Mouse (Mus musculus): ENCODE measurements around the gene Fgf10. TPM values are rescaled to one million over a fixed set of nuclear protein-coding genes. Genes with fewer than 3 reads are reported as not detected.

The Fgf10 gene
- total and polyA plus RNA-seq, 2 experiments: not detected

DNA sequence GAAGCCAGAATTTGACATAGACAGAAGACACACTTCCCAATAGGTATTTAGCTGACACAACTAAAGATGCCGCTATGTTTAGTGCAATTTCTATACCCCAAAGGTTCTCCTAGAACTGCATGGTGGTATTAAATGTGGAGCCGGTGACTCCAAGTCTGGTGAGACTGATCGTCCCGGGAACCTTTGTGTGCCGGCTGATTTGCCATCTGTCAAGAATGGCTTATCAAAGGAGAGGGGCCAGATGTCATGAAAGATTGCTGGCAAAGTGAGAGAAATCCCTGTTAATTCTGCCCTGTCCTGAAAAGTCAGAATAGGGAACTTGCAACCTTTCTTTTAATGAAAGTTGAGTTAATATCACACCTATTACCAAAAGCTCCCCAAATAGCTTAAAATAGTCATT lies 12.6 kb upstream of the Fgf10 start:
- Histone ChIP-seq H3K9ac (ENCODE audit: low read depth, low read length) (no peak overlapping the region), H3K27ac (replicated peaks; ENCODE audit: insufficient read depth, low read depth, low read length) (no peak overlapping the region), H3K79me2 (ENCODE audit: control insufficient read depth, insufficient read depth, low read length) (no peaks in the 10 kb centered on the region), H3K27me3 (ENCODE audit: control insufficient read depth, insufficient read depth, low read length) (no peaks in the 10 kb centered on the region), H3K4me3 (ENCODE audit: insufficient read depth, low read depth, low read length) (no peak overlapping the region), H3K4me1 (ENCODE audit: control insufficient read depth, insufficient read depth, low read length) (no peaks in the 10 kb centered on the region), H3K36me3 (ENCODE audit: control insufficient read depth, insufficient read depth, low read length) (no peaks in the 10 kb centered on the region)
- no peak for DNase-seq (ENCODE audit: extremely low read depth, low read depth, low spot score)
- TF ChIP-seq POLR2A (IDR thresholded peaks at IDR 0.05; ENCODE audit: extremely low read depth, insufficient read depth, low read length): no peak
- no peak for TF ChIP-seq CTCF (IDR thresholded peaks at IDR 0.05; ENCODE audit: low read depth, low read length)
- WGBS: 67% methylated on average over 5 of the region's 5 CpGs

DNA sequence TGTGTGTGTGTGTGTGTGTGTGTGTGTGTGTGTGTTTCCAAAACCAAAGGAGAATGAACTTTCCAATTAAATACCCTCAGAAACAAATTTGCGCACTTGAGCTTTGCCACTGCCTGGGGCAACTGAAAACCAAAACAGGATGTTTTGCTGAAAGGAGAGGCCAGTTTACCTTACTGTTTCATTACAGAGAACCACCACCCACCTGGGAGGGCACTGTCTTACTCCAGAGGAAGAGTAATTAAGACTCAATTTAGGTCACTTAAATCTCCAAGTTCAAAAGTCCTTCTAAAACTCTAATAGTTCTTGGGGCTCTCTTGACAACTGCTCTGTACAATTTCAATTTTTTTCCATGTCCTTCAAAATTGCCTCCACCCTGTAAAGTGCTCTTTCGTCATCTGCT lies 11.6 kb upstream of the Fgf10 start:
- no peak overlapping the region for H3K9ac ChIP-seq (ENCODE audit: low read depth, low read length)
- DNase-seq (ENCODE audit: extremely low read depth, low read depth, low spot score): no peak

DNA sequence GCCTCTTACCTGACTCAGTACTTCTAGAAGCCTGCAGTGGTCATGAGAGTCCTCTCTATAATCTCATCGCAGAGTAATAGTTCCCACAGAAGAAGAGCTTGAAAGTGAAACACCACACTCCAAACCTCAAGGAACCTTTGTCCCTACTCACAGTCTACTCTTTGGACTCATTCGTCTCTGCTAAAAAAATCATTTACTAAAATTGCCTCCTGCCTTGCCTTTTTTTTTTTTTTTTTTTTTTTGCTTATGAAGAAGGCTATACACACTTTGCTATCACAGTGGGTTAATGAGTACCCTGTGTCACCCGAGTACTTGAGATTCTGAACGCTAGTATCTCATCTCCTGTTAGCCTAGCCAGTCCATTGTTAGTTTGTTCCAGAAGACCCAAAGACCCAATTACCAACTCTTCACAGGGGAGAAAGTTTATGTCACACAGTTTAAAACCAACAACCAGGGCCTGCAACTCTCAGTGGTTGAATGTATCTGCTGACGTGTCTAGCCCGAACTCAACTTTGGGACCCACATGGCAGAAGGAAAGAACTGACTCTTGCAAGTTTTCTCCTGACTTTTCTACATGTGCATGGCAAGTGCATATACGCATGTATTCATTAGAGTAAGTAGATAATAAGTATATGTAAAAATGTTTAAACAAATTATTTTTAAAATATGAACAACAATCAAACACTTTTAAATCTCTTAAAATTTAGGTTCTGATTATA lies 10.8 kb upstream of the Fgf10 start:
- no peaks in the 10 kb centered on the region for H3K4me1 ChIP-seq (ENCODE audit: control insufficient read depth, insufficient read depth, low read length)
- H3K27ac ChIP-seq (replicated peaks; ENCODE audit: insufficient read depth, low read depth, low read length): no peak overlapping the region
- TF ChIP-seq POLR2A (IDR thresholded peaks at IDR 0.05; ENCODE audit: extremely low read depth, insufficient read depth, low read length) (no peak), CTCF (IDR thresholded peaks at IDR 0.05; ENCODE audit: low read depth, low read length) (no peak)
- DNase-seq (ENCODE audit: extremely low read depth, low read depth, low spot score): no peak
- WGBS: 63% methylated on average over 7 of the region's 7 CpGs
- H3K36me3 ChIP-seq (ENCODE audit: control insufficient read depth, insufficient read depth, low read length): no peaks in the 10 kb centered on the region
- no peaks in the 10 kb centered on the region for H3K27me3 ChIP-seq (ENCODE audit: control insufficient read depth, insufficient read depth, low read length)
- H3K9ac ChIP-seq (ENCODE audit: low read depth, low read length): no peak overlapping the region
- no peaks in the 10 kb centered on the region for H3K79me2 ChIP-seq (ENCODE audit: control insufficient read depth, insufficient read depth, low read length)
- H3K4me3 ChIP-seq (ENCODE audit: insufficient read depth, low read depth, low read length): no peak overlapping the region

More for the DNA sequence above, 11.6 kb upstream of the Fgf10 start:
- WGBS: 84% methylated on average over 2 of the region's 2 CpGs
- Histone ChIP-seq H3K4me3 (ENCODE audit: insufficient read depth, low read depth, low read length) (no peak overlapping the region), H3K79me2 (ENCODE audit: control insufficient read depth, insufficient read depth, low read length) (no peaks in the 10 kb centered on the region), H3K27ac (replicated peaks; ENCODE audit: insufficient read depth, low read depth, low read length) (no peak overlapping the region), H3K4me1 (ENCODE audit: control insufficient read depth, insufficient read depth, low read length) (no peaks in the 10 kb centered on the region), H3K36me3 (ENCODE audit: control insufficient read depth, insufficient read depth, low read length) (no peaks in the 10 kb centered on the region), H3K27me3 (ENCODE audit: control insufficient read depth, insufficient read depth, low read length) (no peaks in the 10 kb centered on the region)
- no peak for TF ChIP-seq CTCF (IDR thresholded peaks at IDR 0.05; ENCODE audit: low read depth, low read length)
- no peak for TF ChIP-seq POLR2A (IDR thresholded peaks at IDR 0.05; ENCODE audit: extremely low read depth, insufficient read depth, low read length)

DNA sequence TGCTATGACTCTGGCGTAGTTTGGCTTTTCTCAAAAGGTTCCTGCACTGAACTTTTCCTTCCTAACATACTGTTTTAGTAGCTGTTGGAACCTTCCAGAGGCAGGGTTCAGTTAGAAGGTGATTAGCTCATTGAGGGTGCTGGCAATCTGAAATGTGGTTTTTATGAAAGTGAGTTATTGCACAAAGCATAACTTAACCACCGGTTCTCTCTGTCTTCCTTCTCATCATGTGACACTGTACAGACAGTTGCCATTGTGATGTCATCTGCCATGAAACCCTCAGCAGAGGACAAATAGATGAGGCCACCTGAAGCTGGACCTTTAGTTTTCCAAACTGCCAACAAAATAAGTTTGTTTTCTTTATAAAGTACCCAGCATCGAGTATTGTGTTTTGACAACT lies 7.9 kb upstream of the Fgf10 start:
- no peak overlapping the region for H3K9ac ChIP-seq (ENCODE audit: low read depth, low read length)
- no peaks in the 10 kb centered on the region for H3K36me3 ChIP-seq (ENCODE audit: control insufficient read depth, insufficient read depth, low read length)
- H3K4me3 ChIP-seq (ENCODE audit: insufficient read depth, low read depth, low read length): no peak overlapping the region
- TF ChIP-seq CTCF (IDR thresholded peaks at IDR 0.05; ENCODE audit: low read depth, low read length) (no peak), POLR2A (IDR thresholded peaks at IDR 0.05; ENCODE audit: extremely low read depth, insufficient read depth, low read length) (no peak)
- 77% methylated on average over 3 of the region's 3 CpGs for WGBS
- DNase-seq (ENCODE audit: extremely low read depth, low read depth, low spot score): no peak
- no peaks in the 10 kb centered on the region for H3K79me2 ChIP-seq (ENCODE audit: control insufficient read depth, insufficient read depth, low read length)
- H3K27me3 ChIP-seq (ENCODE audit: control insufficient read depth, insufficient read depth, low read length): no peaks in the 10 kb centered on the region
- no peak overlapping the region for H3K27ac ChIP-seq (replicated peaks; ENCODE audit: insufficient read depth, low read depth, low read length)
- H3K4me1 ChIP-seq (ENCODE audit: control insufficient read depth, insufficient read depth, low read length): no peaks in the 10 kb centered on the region

DNA sequence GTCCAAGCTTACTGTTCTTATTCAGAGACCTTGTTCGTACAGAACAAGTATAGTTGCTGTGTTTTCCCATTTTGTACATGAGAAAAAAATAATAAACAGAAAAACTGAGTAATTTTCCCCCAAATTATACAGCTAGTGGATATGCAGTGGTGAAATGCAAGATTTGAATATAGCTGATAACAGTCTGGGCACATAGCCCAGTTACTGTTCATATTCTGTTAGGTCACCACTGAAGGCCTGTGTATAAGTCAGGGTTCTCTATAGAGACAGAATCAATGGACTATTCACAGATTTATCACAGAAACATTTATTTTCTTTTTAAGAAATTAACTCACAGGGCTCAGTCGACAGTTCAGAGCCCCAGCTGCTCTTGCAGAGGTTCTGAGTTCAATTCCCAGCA lies 4.7 kb upstream of the Fgf10 start:
- no peaks in the 10 kb centered on the region for H3K79me2 ChIP-seq (ENCODE audit: control insufficient read depth, insufficient read depth, low read length)
- no peaks in the 10 kb centered on the region for H3K27me3 ChIP-seq (ENCODE audit: control insufficient read depth, insufficient read depth, low read length)
- H3K36me3 ChIP-seq (ENCODE audit: control insufficient read depth, insufficient read depth, low read length): no peaks in the 10 kb centered on the region
- no peak for DNase-seq (ENCODE audit: extremely low read depth, low read depth, low spot score)
- no peak overlapping the region for H3K9ac ChIP-seq (ENCODE audit: low read depth, low read length)
- no peak overlapping the region for H3K4me3 ChIP-seq (ENCODE audit: insufficient read depth, low read depth, low read length)
- no peak overlapping the region for H3K27ac ChIP-seq (replicated peaks; ENCODE audit: insufficient read depth, low read depth, low read length)
- H3K4me1 ChIP-seq (ENCODE audit: control insufficient read depth, insufficient read depth, low read length): no peaks in the 10 kb centered on the region
- WGBS: 66% methylated on average over 2 of the region's 2 CpGs
- TF ChIP-seq POLR2A (IDR thresholded peaks at IDR 0.05; ENCODE audit: extremely low read depth, insufficient read depth, low read length) (no peak), CTCF (IDR thresholded peaks at IDR 0.05; ENCODE audit: low read depth, low read length) (no peak)

DNA sequence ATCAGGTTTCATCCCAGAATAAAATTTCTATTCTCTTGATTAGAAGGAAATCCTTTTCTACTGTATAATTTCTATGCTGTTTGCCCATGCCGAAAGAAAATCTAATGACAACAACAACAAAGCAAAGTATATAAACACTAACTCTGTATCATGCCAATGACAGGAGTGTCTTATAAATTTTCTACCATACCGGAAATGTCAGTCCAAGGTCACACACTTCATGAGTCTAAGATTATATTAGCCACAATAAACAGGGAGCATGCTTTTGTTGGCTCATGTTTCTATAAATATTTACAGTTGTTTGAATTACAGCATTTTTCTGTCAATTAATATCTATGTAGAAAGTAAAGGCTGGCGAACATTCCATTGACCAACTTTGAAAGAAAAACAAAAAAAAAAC lies 9.6 kb downstream of the Fgf10 start:
- H3K9ac ChIP-seq (ENCODE audit: low read depth, low read length): no peak overlapping the region
- no peaks in the 10 kb centered on the region for H3K4me1 ChIP-seq (ENCODE audit: control insufficient read depth, insufficient read depth, low read length)
- no peak overlapping the region for H3K27ac ChIP-seq (replicated peaks; ENCODE audit: insufficient read depth, low read depth, low read length)
- no peaks in the 10 kb centered on the region for H3K27me3 ChIP-seq (ENCODE audit: control insufficient read depth, insufficient read depth, low read length)
- H3K36me3 ChIP-seq (ENCODE audit: control insufficient read depth, insufficient read depth, low read length): no peaks in the 10 kb centered on the region
- no peaks in the 10 kb centered on the region for H3K79me2 ChIP-seq (ENCODE audit: control insufficient read depth, insufficient read depth, low read length)
- DNase-seq (ENCODE audit: extremely low read depth, low read depth, low spot score): no peak
- TF ChIP-seq POLR2A (IDR thresholded peaks at IDR 0.05; ENCODE audit: extremely low read depth, insufficient read depth, low read length) (no peak), CTCF (IDR thresholded peaks at IDR 0.05; ENCODE audit: low read depth, low read length) (no peak)
- no peak overlapping the region for H3K4me3 ChIP-seq (ENCODE audit: insufficient read depth, low read depth, low read length)
- 76% methylated on average over 3 of the region's 3 CpGs for WGBS

Measured in liver, adult 2 months (tissue).